Mouse (Mus musculus) MEL (cell line): ENCODE results near the gene Dtnb.

Experiments
- CTCF ChIP-seq, 3 experiments: IDR thresholded peaks in 2 of 3; conservative IDR thresholded peaks in 1 of 3; 2 replicates each; pipeline ENCODE4 v1.5.1; 2011 to 2012; ENCODE audit warnings: low read length in 3 of 3, low read depth in 2 of 3, mild to moderate bottlenecking in 2 of 3, improper control_type of control experiment in 1 of 3, inconsistent platforms in 1 of 3, mixed read lengths in 1 of 3, moderate library complexity in 1 of 3; ENCODE audit not compliant: control insufficient read depth in 1 of 3, insufficient read depth in 1 of 3, poor library complexity in 1 of 3, severe bottlenecking in 1 of 3
- E2F4 ChIP-seq: IDR thresholded peaks from 2 replicates; pipeline ENCODE4 v1.6.1; 2011; ENCODE audit warnings: low read depth, low read length, improper control_type of control experiment, borderline replicate concordance
- EP300 ChIP-seq, 2 experiments: IDR thresholded peaks; 2 replicates each; pipeline ENCODE4 v1.6.1; 2011; ENCODE audit warnings: improper control_type of control experiment in 2 of 2, low read length in 2 of 2, low read depth in 1 of 2, mild to moderate bottlenecking in 1 of 2
- ETS1 ChIP-seq: IDR thresholded peaks from 2 replicates; pipeline ENCODE4 v1.6.1; 2012; ENCODE audit warnings: low read depth, mild to moderate bottlenecking, inconsistent platforms, low read length, improper control_type of control experiment, moderate library complexity
- MAX ChIP-seq: IDR thresholded peaks from 2 replicates; pipeline ENCODE4 v1.6.1; 2011; ENCODE audit warnings: low read length, improper control_type of control experiment
- POLR2AphosphoS2 ChIP-seq: IDR thresholded peaks from 2 replicates; pipeline ENCODE4 v1.6.1; 2011; ENCODE audit warnings: low read length, improper control_type of control experiment
- POLR2AphosphoS5 ChIP-seq: IDR thresholded peaks from 2 replicates; pipeline ENCODE4 v1.6.1; 2012; ENCODE audit warnings: low read depth, borderline replicate concordance, mild to moderate bottlenecking, inconsistent platforms, low read length, moderate library complexity, mixed read lengths
- RCOR1 ChIP-seq: IDR thresholded peaks from 2 replicates; pipeline ENCODE4 v1.6.1; 2012; ENCODE audit warnings: low read depth, mild to moderate bottlenecking, inconsistent platforms, low read length, improper control_type of control experiment
- SMC3 ChIP-seq: IDR thresholded peaks from 2 replicates; pipeline ENCODE4 v1.6.1; 2011; ENCODE audit warnings: low read depth, low read length, improper control_type of control experiment
- TCF12 ChIP-seq: IDR thresholded peaks from 2 replicates; pipeline ENCODE4 v1.6.1; 2014; ENCODE audit warnings: low read depth, mild to moderate bottlenecking, inconsistent platforms, low read length, improper control_type of control experiment, moderate library complexity
- USF1 ChIP-seq: IDR thresholded peaks from 2 replicates; pipeline ENCODE4 v1.6.1; 2014; ENCODE audit warnings: low read depth, mild to moderate bottlenecking, inconsistent platforms, low read length, improper control_type of control experiment, moderate library complexity
- ZC3H11A ChIP-seq: IDR thresholded peaks from 2 replicates; pipeline ENCODE4 v1.6.1; 2012; ENCODE audit warnings: low read depth, mild to moderate bottlenecking, inconsistent platforms, low read length, improper control_type of control experiment
- ZKSCAN1 ChIP-seq: IDR thresholded peaks from 2 replicates; pipeline ENCODE4 v1.6.1; 2012; ENCODE audit warnings: low read depth, mild to moderate bottlenecking, inconsistent platforms, low read length, improper control_type of control experiment, moderate library complexity

DNA sequence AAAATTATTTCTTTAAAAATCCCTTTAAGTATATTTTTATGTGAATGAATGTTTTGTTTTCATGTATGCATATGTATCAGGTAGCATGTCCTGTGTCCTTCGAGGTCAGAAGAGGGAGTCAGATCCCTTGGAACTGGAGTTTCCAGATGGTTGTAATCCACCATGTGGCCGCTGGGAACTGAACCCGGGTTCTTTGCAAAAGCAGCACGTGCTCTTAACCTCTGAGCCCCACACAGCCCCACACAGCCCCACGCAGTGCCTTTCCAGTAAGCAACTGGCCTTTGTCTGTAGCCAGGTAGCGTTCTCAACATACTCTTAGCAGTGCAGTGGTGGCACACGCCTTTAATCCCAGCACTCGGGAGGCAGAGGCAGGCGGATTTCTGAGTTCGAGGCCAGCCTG, 9.4 kb upstream of the Dtnb start:
- TF ChIP-seq POLR2AphosphoS5 (no peak), E2F4 (no peak), USF1 (no peak), TCF12 (no peak), ZKSCAN1 (no peak), ETS1 (no peak), POLR2AphosphoS2 (no peak), SMC3 (no peak), CTCF (IDR thresholded peaks at IDR 0.05 in 2 of 3, conservative IDR thresholded peaks at IDR 0.05 in 1 of 3; ENCODE audit: control insufficient read depth in 1 of 3, insufficient read depth in 1 of 3, low read depth in 2 of 3, low read length in 3 of 3, poor library complexity in 1 of 3, severe bottlenecking in 1 of 3) (no peak), RCOR1 (no peak), EP300 (IDR thresholded peaks at IDR 0.05; ENCODE audit: low read depth in 1 of 2, low read length in 2 of 2) (no peak), ZC3H11A (no peak), MAX (no peak)
